8 mouse cellular contexts compared by ENCODE assay signal in genomic region chr13:111397600-111398151, GRCm38 (mm10).
DNase-seq lines count a peak whose midpoint lies in the region; ATAC-seq lines count a peak whose summit lies in the region.
"Had no signal": no experiment of that assay in that cellular context is flagged by ENCODE, and none has a peak within 500 bp of the region (broad histone marks: within the 10 kb centered on the region; RNA-seq: fewer than 3 reads in every experiment).

No protein-coding gene starts in this region.

- 26% methylated on average over 5 of the region's 5 CpGs for WGBS in kidney, embryonic 16.5 days
- 35% methylated on average over 5 of the region's 5 CpGs for WGBS in liver, embryonic 11.5 days
- 39% methylated on average over 5 of the region's 5 CpGs for WGBS in midbrain, embryonic 13.5 days

- no peak overlapping the region for H3K27ac ChIP-seq in kidney, embryonic 16.5 days (ENCODE audit: low read length)
- H3K27ac ChIP-seq in liver, embryonic 11.5 days (ENCODE audit: low read depth, low read length): peak overlapping the region; percentile 8; the same call in 1 of the 2 replicates
- no peak overlapping the region for H3K27ac ChIP-seq in midbrain, embryonic 13.5 days
- H3K27ac ChIP-seq: heart, embryonic 13.5 days had no signal

- H3K4me1 ChIP-seq in kidney, embryonic 16.5 days (ENCODE audit: insufficient read depth, low read length): peaks cover 17% of the 10 kb centered on the region
- no peaks in the 10 kb centered on the region for H3K4me1 ChIP-seq in liver, embryonic 11.5 days (replicated peaks; ENCODE audit: control insufficient read depth, insufficient read depth, low read length)
- peaks cover 9% of the 10 kb centered on the region for H3K4me1 ChIP-seq in midbrain, embryonic 13.5 days (replicated peaks)

- no peak overlapping the region for H3K9ac ChIP-seq in kidney, embryonic 16.5 days (replicated peaks; ENCODE audit: low read length)
- no peak overlapping the region for H3K9ac ChIP-seq in liver, embryonic 11.5 days (ENCODE audit: low read depth, low read length)
- no peak overlapping the region for H3K9ac ChIP-seq in midbrain, embryonic 13.5 days (replicated peaks)
- H3K9ac ChIP-seq: heart, embryonic 13.5 days had no signal

- intact Hi-C loops in gastrocnemius, postnatal 14 days (cut with DNase I; ENCODE audit: low total_unique reads): no loop called here

- no peak for DNase-seq in kidney, adult 9 months
- peak; percentile 37 for DNase-seq in embryo, embryonic 9.5 days (ENCODE audit: extremely low spot score)
- peak; percentile 36 for DNase-seq in liver, embryonic 11.5 days (ENCODE audit: low spot score)
- no peak for DNase-seq in gastrocnemius, postnatal 14 days
- no peak for DNase-seq in T-cell, adult 2 months (ENCODE audit: low spot score)

- no peaks in the 10 kb centered on the region for H3K9me3 ChIP-seq in kidney, embryonic 16.5 days (ENCODE audit: low read length)
- H3K9me3 ChIP-seq in liver, embryonic 11.5 days (ENCODE audit: control insufficient read depth, low read length): no peaks in the 10 kb centered on the region
- H3K9me3 ChIP-seq in midbrain, embryonic 13.5 days: no peaks in the 10 kb centered on the region
- H3K9me3 ChIP-seq: heart, embryonic 13.5 days had no signal

- ATAC-seq in kidney, embryonic 16.5 days (ENCODE audit: low FRiP score, low TSS enrichment): peak; percentile 65; the same call in 1 of the 2 replicates
- peak; percentile 81 for ATAC-seq in liver, embryonic 11.5 days (replicated peaks; ENCODE audit: low FRiP score)
- peak; percentile 50 for ATAC-seq in midbrain, embryonic 13.5 days

- H3K27me3 ChIP-seq in kidney, embryonic 16.5 days (ENCODE audit: insufficient read depth, low read length): no peaks in the 10 kb centered on the region
- no peaks in the 10 kb centered on the region for H3K27me3 ChIP-seq in liver, embryonic 11.5 days (replicated peaks; ENCODE audit: control insufficient read depth, insufficient read depth, low read length)
- no peaks in the 10 kb centered on the region for H3K27me3 ChIP-seq in midbrain, embryonic 13.5 days
- H3K27me3 ChIP-seq: heart, embryonic 13.5 days had no signal

- no peak overlapping the region for H3K4me3 ChIP-seq in kidney, embryonic 16.5 days (ENCODE audit: low read length)
- H3K4me3 ChIP-seq in liver, embryonic 11.5 days (ENCODE audit: low read depth, low read length): no peak overlapping the region
- no peak overlapping the region for H3K4me3 ChIP-seq in midbrain, embryonic 13.5 days (replicated peaks)
- H3K4me3 ChIP-seq: heart, embryonic 13.5 days had no signal

- H3K36me3 ChIP-seq in kidney, embryonic 16.5 days (ENCODE audit: insufficient read depth, low read length): no peaks in the 10 kb centered on the region
- no peaks in the 10 kb centered on the region for H3K36me3 ChIP-seq in liver, embryonic 11.5 days (ENCODE audit: control insufficient read depth, insufficient read depth, low read length)
- no peaks in the 10 kb centered on the region for H3K36me3 ChIP-seq in midbrain, embryonic 13.5 days
- H3K36me3 ChIP-seq: heart, embryonic 13.5 days had no signal

- H3K4me2 ChIP-seq in kidney, embryonic 16.5 days (replicated peaks; ENCODE audit: low read depth, low read length): no peak overlapping the region
- H3K4me2 ChIP-seq in liver, embryonic 11.5 days: peak overlapping the region; percentile 2
- H3K4me2 ChIP-seq in midbrain, embryonic 13.5 days (replicated peaks): no peak overlapping the region
- H3K4me2 ChIP-seq: heart, embryonic 13.5 days had no signal

Comparison
In these comparisons a context has a peak if more than half of its experiments do, and no peak if none do; other contexts are left out.
1. DNase-seq: peak in embryo, embryonic 9.5 days (single experiment) and liver, embryonic 11.5 days (single experiment); none in kidney, adult 9 months (single experiment), gastrocnemius, postnatal 14 days (single experiment) and T-cell, adult 2 months (single experiment).
2. Peak in every context shown above with its lines, with median percentiles within 50 percentile points of each other: ATAC-seq.